Mouse (Mus musculus) midbrain, embryonic 16.5 days (tissue): ENCODE results near the gene Fmod. TPM values are rescaled to one million over a fixed set of nuclear protein-coding genes. Genes with fewer than 3 reads are reported as not detected.

Experiments
- ATAC-seq: fragments of 200-750 bp; cut with Nextera tagmentation; 2 replicates; pipeline ENCODE4 v1.8.0; 2017; ENCODE audit warnings: moderate TSS enrichment
- H3K27ac ChIP-seq: fragments of 300-500 bp; sonication (generic); 2 replicates; pipeline ENCODE4 v1.5.1; 2014; ENCODE audit warnings: mild to moderate bottlenecking, low read length, mixed read lengths
- H3K27me3 ChIP-seq: fragments of 300-500 bp; sonication (generic); 2 replicates; pipeline ENCODE4 v1.6.1; 2014; ENCODE audit warnings: low read depth, low read length, mixed read lengths; ENCODE audit not compliant: control insufficient read depth, insufficient read depth
- H3K36me3 ChIP-seq: fragments of 300-500 bp; sonication (generic); 2 replicates; pipeline ENCODE4 v1.6.1; 2014; ENCODE audit warnings: mild to moderate bottlenecking, low read length, moderate library complexity, mixed read lengths; ENCODE audit not compliant: control insufficient read depth, insufficient read depth
- H3K4me1 ChIP-seq: fragments of 300-500 bp; sonication (generic); 2 replicates; pipeline ENCODE4 v1.6.1; 2014; ENCODE audit warnings: mild to moderate bottlenecking, low read length, mixed read lengths; ENCODE audit not compliant: control insufficient read depth, insufficient read depth
- H3K4me2 ChIP-seq: fragments of 300-500 bp; sonication (generic); 2 replicates; pipeline ENCODE4 v1.6.1; 2014; ENCODE audit warnings: mild to moderate bottlenecking, low read length, mixed read lengths
- H3K4me3 ChIP-seq: fragments of 300-500 bp; sonication (generic); 2 replicates; pipeline ENCODE4 v1.5.1; 2014; ENCODE audit warnings: low read depth, mild to moderate bottlenecking, low read length, moderate library complexity, mixed read lengths
- H3K9ac ChIP-seq: fragments of 300-500 bp; sonication (generic); 2 replicates; pipeline ENCODE4 v1.6.1; 2014; ENCODE audit warnings: low read depth, low read length, mixed read lengths
- H3K9me3 ChIP-seq: fragments of 300-500 bp; sonication (generic); replicated peaks from 2 replicates; pipeline ENCODE4 v1.6.1; 2014; ENCODE audit warnings: mild to moderate bottlenecking, low read length, mixed read lengths; ENCODE audit not compliant: control insufficient read depth, poor library complexity, severe bottlenecking
- WGBS: fragments of 180-500 bp; shearing (Covaris S2); extraction: QIAGEN DNeasy Blood & Tissue Kit; methylation state at CpG from one replicate; pipeline ENCODE4 v1.1.7; 2014; 5-methylcytosine and 5-hydroxymethylcytosine counted together
- polyA plus RNA-seq: library from polyadenylated mRNA; unstranded; fragments of >200 nt; fragmentation: Nextera tagmentation; extraction: Ambion mirVana; gene quantifications from 2 replicates; pipeline ENCODE4 v1.2.1, GENCODE M21; 2015

The Fmod gene
- polyA plus RNA-seq: 9.8 and 15.2 TPM in 2 replicates

- Histone ChIP-seq H3K27me3 (no peaks in the 10 kb centered on the region), H3K27ac (no peak within 1 kb of the TSS), H3K4me1 (no peaks in the 10 kb centered on the region), H3K9me3 (no peaks in the 10 kb centered on the region), H3K36me3 (no peaks in the 10 kb centered on the region), H3K4me2 (no peak within 1 kb of the TSS), H3K4me3 (no peak within 1 kb of the TSS), H3K9ac (no peak within 1 kb of the TSS)
- WGBS: 53% methylated on average over 9 of the region's 9 CpGs
- no peak for ATAC-seq
Measured at GRCm38 (mm10) chr1:134037172-134037571, at the start of gene Fmod. Gene Fmod (plus strand): TSS chr1:134037254.

- H3K9ac ChIP-seq: no peak overlapping the region
- no peaks in the 10 kb centered on the region for H3K36me3 ChIP-seq
- no peak for ATAC-seq
- H3K4me2 ChIP-seq: no peak overlapping the region
- H3K4me3 ChIP-seq: no peak overlapping the region
- no peaks in the 10 kb centered on the region for H3K27me3 ChIP-seq
- H3K4me1 ChIP-seq: no peaks in the 10 kb centered on the region
- H3K9me3 ChIP-seq: no peaks in the 10 kb centered on the region
- WGBS: 12% methylated on average over 3 of the region's 3 CpGs
- H3K27ac ChIP-seq: no peak overlapping the region
Measured at GRCm38 (mm10) chr1:133988845-133989244, 48.2 kb upstream of the Fmod start.

GRCm38 (mm10) chr1:133991277-133991676, 45.8 kb upstream of the Fmod start:
- Histone ChIP-seq H3K27ac (no peak overlapping the region), H3K4me1 (no peaks in the 10 kb centered on the region), H3K27me3 (no peaks in the 10 kb centered on the region), H3K9ac (no peak overlapping the region), H3K9me3 (no peaks in the 10 kb centered on the region), H3K4me3 (no peak overlapping the region), H3K36me3 (no peaks in the 10 kb centered on the region), H3K4me2 (no peak overlapping the region)
- ATAC-seq: no peak
- WGBS: 57% methylated on average over 8 of the region's 8 CpGs

DNA sequence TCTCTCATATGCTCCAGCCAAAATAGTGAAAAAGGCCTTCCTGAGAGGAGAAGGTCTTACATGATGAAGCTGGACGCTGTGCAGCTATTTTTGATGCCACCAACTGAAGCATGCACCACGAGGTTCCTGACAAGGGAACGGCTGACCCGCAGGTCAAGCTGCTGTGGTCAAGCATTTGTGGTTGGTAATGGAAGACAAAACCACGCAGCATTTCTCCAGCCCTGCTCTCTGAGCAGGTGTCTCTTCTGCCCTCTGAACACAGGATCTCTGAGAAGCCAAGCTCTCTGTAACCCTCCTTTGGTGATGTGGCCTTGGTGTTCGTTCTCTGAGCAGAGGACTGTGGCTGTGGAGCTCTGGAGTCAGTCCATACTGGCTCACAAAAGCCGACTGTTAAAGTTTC, 31.6 kb upstream of the Fmod start:
- Histone ChIP-seq H3K4me3 (no peak overlapping the region), H3K36me3 (no peaks in the 10 kb centered on the region), H3K9me3 (no peaks in the 10 kb centered on the region), H3K9ac (no peak overlapping the region), H3K27me3 (no peaks in the 10 kb centered on the region), H3K4me2 (no peak overlapping the region), H3K4me1 (no peaks in the 10 kb centered on the region), H3K27ac (no peak overlapping the region)
- no peak for ATAC-seq
- 73% methylated on average over 7 of the region's 7 CpGs for WGBS

GRCm38 (mm10) chr1:134006105-134006764, 30.8 kb upstream of the Fmod start:
- Histone ChIP-seq H3K4me2 (no peak overlapping the region), H3K4me1 (no peaks in the 10 kb centered on the region), H3K9ac (no peak overlapping the region), H3K4me3 (no peak overlapping the region), H3K27me3 (no peaks in the 10 kb centered on the region), H3K9me3 (no peaks in the 10 kb centered on the region), H3K36me3 (no peaks in the 10 kb centered on the region), H3K27ac (no peak overlapping the region)
- 83% methylated on average over 11 of the region's 11 CpGs for WGBS
- ATAC-seq: no peak

DNA sequence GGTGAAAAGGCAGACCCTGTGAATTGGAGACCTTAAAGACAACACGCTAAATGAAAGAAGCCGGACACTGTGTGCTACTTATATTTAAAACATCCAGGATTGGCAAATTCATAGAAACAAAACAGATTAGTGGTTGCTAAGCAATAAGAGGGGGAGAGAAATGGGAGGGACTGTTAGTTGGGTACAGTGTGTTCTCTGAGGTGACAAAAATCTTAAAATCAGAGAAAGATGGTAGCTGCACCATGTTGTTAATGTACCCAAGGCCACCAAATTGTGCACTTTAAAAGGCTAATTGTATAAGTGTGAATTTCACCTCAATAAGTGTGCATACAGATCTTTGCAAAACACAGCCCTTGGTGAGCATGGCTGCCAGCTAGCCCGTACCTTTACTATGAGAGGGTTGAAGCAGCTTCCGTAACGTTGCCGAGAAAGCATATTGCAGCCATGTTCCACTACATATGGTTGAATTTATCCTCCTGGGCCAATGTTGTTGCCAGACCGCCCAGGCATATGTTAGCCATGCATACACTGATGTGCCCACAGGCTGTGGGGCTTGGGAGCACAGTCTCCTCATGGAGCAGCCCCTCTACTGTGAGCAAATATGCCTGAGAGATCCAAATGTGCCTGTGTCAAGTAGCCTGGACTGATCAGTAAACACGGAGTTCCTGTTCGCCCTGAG, 12.6 kb upstream of the Fmod start:
- Histone ChIP-seq H3K9ac (no peak overlapping the region), H3K4me3 (no peak overlapping the region), H3K27me3 (no peaks in the 10 kb centered on the region), H3K36me3 (no peaks in the 10 kb centered on the region), H3K9me3 (no peaks in the 10 kb centered on the region), H3K4me2 (no peak overlapping the region), H3K4me1 (no peaks in the 10 kb centered on the region), H3K27ac (no peak overlapping the region)
- ATAC-seq: no peak
- WGBS: 89% methylated on average over 9 of the region's 9 CpGs

DNA sequence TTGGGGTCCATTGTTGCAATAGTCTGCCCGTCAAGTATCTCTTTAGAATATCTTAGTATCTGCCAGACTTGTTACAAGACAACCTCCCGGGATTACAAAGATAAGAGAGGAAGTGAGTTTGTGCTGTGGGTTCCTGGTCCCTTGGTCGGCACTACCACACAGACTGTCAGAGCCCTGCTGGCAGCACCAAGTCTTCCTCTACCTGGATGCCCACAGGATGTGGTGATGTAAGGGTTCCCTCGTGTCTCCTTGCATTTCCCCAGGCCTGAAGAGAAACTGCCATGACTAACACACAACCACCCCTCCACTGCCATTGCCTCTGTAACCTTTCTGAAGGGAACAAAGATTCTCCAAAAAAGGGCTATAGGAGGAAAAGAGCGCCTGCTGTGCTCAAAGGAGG, 11.1 kb upstream of the Fmod start:
- H3K4me3 ChIP-seq: no peak overlapping the region
- H3K27me3 ChIP-seq: no peaks in the 10 kb centered on the region
- H3K4me1 ChIP-seq: no peaks in the 10 kb centered on the region
- ATAC-seq: no peak
- no peaks in the 10 kb centered on the region for H3K36me3 ChIP-seq
- H3K9ac ChIP-seq: no peak overlapping the region
- H3K4me2 ChIP-seq: no peak overlapping the region
- no peak overlapping the region for H3K27ac ChIP-seq
- H3K9me3 ChIP-seq: no peaks in the 10 kb centered on the region
- whole genome bisulfite sequencing: 66% methylated on average over 5 of the region's 5 CpGs

DNA sequence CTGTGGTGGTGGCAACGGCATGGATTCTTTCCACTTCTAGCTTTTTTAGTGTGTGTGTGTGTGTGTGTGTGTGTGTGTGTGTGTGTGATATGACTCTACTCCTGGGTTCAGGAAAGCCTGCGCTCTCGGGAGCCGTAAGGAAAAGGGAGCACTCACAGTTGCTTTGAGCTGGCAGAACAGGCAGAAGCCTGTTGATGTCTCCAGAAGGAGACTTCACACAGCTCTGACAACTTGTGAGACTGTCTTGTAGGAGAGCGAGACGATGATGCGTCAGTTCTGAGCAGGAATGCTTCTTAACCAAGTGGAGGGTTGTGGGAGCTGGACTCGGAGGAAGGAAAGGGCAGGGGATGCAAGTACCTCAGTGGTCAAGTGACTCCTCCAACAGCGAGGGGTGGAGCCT, 10.3 kb upstream of the Fmod start:
- Histone ChIP-seq H3K9ac (no peak overlapping the region), H3K27me3 (no peaks in the 10 kb centered on the region), H3K4me3 (no peak overlapping the region), H3K27ac (no peak overlapping the region), H3K9me3 (no peaks in the 10 kb centered on the region), H3K36me3 (no peaks in the 10 kb centered on the region), H3K4me1 (no peaks in the 10 kb centered on the region), H3K4me2 (no peak overlapping the region)
- 91% methylated on average over 9 of the region's 9 CpGs for WGBS
- no peak for ATAC-seq

GRCm38 (mm10) chr1:134028161-134028846, 8.8 kb upstream of the Fmod start:
- Histone ChIP-seq H3K27me3 (no peaks in the 10 kb centered on the region), H3K4me3 (no peak overlapping the region), H3K9ac (no peak overlapping the region), H3K27ac (no peak overlapping the region), H3K36me3 (no peaks in the 10 kb centered on the region), H3K4me2 (no peak overlapping the region), H3K4me1 (no peaks in the 10 kb centered on the region), H3K9me3 (no peaks in the 10 kb centered on the region)
- WGBS: 81% methylated on average over 14 of the region's 14 CpGs
- no peak for ATAC-seq
